Mouse (Mus musculus): ENCODE data around the gene Olfr1243. TPM values are rescaled to one million over a fixed set of nuclear protein-coding genes. Genes with fewer than 3 reads are reported as not detected.
"Not testable (repeated sequence)": the region's sequence is repeated elsewhere in the genome, so short reads cannot be mapped to it uniquely, and the experiment has no call there.

Olfr1243 gene
- not detected in 2 replicates for polyA plus RNA-seq (2014; fragmentation: Nextera tagmentation; extraction: Ambion mirVana)

DNA sequence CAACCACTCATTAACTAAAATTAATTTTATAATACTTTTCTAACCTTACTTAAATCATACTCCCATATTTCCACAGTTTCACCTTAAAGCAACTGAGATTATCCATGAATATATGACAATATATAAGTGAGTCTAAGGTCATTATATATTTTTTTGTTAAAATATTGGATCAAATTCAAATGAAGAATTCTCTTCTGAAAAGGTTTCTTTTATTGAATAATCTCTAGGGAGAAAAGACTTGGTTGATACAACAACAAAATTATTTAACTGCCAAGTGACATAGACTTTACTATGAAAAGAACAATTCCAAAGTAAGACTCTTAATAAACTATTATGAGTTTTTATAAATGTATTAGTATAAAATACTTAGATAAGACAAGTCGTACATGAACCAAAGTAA lies at the start of gene Olfr1243:
Olfr1243 (minus strand) TSS at position 101 of the 400 bp plus-strand sequence.
- no peaks in the 10 kb centered on the region for H3K4me1 ChIP-seq (ENCODE audit: control insufficient read depth, insufficient read depth, low read length)
- H3K9ac ChIP-seq (ENCODE audit: low read depth, low read length): no peak within 1 kb of the TSS
- H3K27ac ChIP-seq (replicated peaks; ENCODE audit: low read depth, low read length): no peak within 1 kb of the TSS
- no peaks in the 10 kb centered on the region for H3K36me3 ChIP-seq (ENCODE audit: control insufficient read depth, insufficient read depth, low read length)
- no peak within 1 kb of the TSS for H3K4me3 ChIP-seq (ENCODE audit: low read depth, low read length)
- no peaks in the 10 kb centered on the region for H3K27me3 ChIP-seq (replicated peaks; ENCODE audit: control insufficient read depth, insufficient read depth, low read length)
- no peak for ATAC-seq (ENCODE audit: low read depth)
- H3K9me3 ChIP-seq (ENCODE audit: control insufficient read depth, low read length): no peaks in the 10 kb centered on the region
- no peak within 1 kb of the TSS for H3K4me2 ChIP-seq (ENCODE audit: low read depth, low read length)
- 87% methylated on average over 1 of the region's 1 CpGs for WGBS
- no peak for DNase-seq (ENCODE audit: low spot score)

- Histone ChIP-seq H3K9me3 (ENCODE audit: control insufficient read depth, low read length) (no peaks in the 10 kb centered on the region), H3K27ac (replicated peaks; ENCODE audit: low read depth, low read length) (no peak within 1 kb of the TSS), H3K4me2 (ENCODE audit: low read depth, low read length) (no peak within 1 kb of the TSS), H3K4me3 (ENCODE audit: low read depth, low read length) (no peak within 1 kb of the TSS), H3K27me3 (replicated peaks; ENCODE audit: control insufficient read depth, insufficient read depth, low read length) (no peaks in the 10 kb centered on the region), H3K36me3 (ENCODE audit: control insufficient read depth, insufficient read depth, low read length) (no peaks in the 10 kb centered on the region), H3K9ac (ENCODE audit: low read depth, low read length) (no peak within 1 kb of the TSS), H3K4me1 (ENCODE audit: control insufficient read depth, insufficient read depth, low read length) (no peaks in the 10 kb centered on the region)
- 86% methylated on average over 1 of the region's 1 CpGs for WGBS
- ATAC-seq (ENCODE audit: low read depth) (no peak), DNase-seq (ENCODE audit: low spot score) (no peak)
Observed at GRCm38 (mm10) chr2:89578347-89578746, 47.1 kb upstream of the Olfr1243 start, which contains the start of gene Olfr1245. Olfr1245 (minus strand) TSS chr2:89578447.

DNA sequence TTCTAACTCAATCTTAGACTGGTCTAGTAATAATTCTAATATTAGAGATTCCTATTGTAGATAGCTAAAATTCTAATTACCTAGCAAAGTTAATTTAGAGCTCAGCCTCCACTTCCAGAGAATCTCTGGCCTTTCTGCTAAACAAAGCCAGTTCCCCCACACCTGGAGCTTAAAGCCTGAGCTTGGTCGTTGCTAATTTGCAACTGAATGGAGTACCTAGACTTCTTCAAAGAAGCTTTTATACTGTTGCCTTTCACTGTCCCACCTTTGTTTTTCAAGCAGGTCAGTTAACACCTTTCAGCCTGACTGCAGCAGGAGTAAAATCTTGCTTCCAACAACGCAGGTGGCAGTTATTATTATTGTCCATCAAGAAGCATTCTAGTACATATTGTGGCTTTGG lies 31.4 kb upstream of the Olfr1243 start:
- H3K9me3 ChIP-seq (ENCODE audit: control insufficient read depth, low read length); H3K4me1 ChIP-seq (ENCODE audit: control insufficient read depth, insufficient read depth, low read length); H3K9ac ChIP-seq (ENCODE audit: low read depth, low read length); ATAC-seq (ENCODE audit: low read depth); H3K36me3 ChIP-seq (ENCODE audit: control insufficient read depth, insufficient read depth, low read length); H3K4me3 ChIP-seq (ENCODE audit: low read depth, low read length); DNase-seq (ENCODE audit: low spot score); H3K27me3 ChIP-seq (replicated peaks; ENCODE audit: control insufficient read depth, insufficient read depth, low read length); H3K27ac ChIP-seq (replicated peaks; ENCODE audit: low read depth, low read length); H3K4me2 ChIP-seq (ENCODE audit: low read depth, low read length): not testable (repeated sequence)
- WGBS: 47% methylated on average over 2 of the region's 2 CpGs

DNA sequence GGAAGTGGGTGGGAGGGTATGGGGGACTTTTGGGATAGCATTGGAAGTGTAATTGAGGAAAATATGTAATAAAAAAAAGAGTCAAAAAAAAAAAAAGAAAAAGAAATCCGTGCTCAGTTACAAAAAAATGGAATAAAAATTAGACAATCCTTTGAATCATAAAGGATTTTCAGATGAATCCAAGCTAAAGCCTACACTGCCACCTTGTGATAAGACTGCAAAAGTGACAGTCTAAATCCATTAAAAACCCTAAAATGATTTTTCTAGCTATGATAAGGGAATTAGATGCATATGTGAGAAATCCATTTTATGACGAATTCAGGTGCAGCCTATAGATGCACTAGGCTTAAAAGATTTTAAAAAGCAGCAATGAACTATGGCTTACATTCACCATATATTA lies 13.2 kb upstream of the Olfr1243 start:
- Histone ChIP-seq H3K27ac (replicated peaks; ENCODE audit: low read depth, low read length) (no peak overlapping the region), H3K4me1 (ENCODE audit: control insufficient read depth, insufficient read depth, low read length) (no peaks in the 10 kb centered on the region), H3K9ac (ENCODE audit: low read depth, low read length) (no peak overlapping the region), H3K4me2 (ENCODE audit: low read depth, low read length) (no peak overlapping the region), H3K27me3 (replicated peaks; ENCODE audit: control insufficient read depth, insufficient read depth, low read length) (no peaks in the 10 kb centered on the region), H3K9me3 (ENCODE audit: control insufficient read depth, low read length) (no peaks in the 10 kb centered on the region), H3K4me3 (ENCODE audit: low read depth, low read length) (no peak overlapping the region), H3K36me3 (ENCODE audit: control insufficient read depth, insufficient read depth, low read length) (no peaks in the 10 kb centered on the region)
- WGBS: 49% methylated on average over 2 of the region's 2 CpGs
- ATAC-seq (ENCODE audit: low read depth) (no peak), DNase-seq (ENCODE audit: low spot score) (peak; percentile 15)

GRCm38 (mm10) chr2:89539923-89540322 lies 8.6 kb upstream of the Olfr1243 start:
- H3K27ac ChIP-seq (replicated peaks; ENCODE audit: low read depth, low read length): no peak overlapping the region
- no peaks in the 10 kb centered on the region for H3K9me3 ChIP-seq (ENCODE audit: control insufficient read depth, low read length)
- no peak for ATAC-seq (ENCODE audit: low read depth)
- no peak overlapping the region for H3K4me2 ChIP-seq (ENCODE audit: low read depth, low read length)
- no peak overlapping the region for H3K4me3 ChIP-seq (ENCODE audit: low read depth, low read length)
- no peaks in the 10 kb centered on the region for H3K36me3 ChIP-seq (ENCODE audit: control insufficient read depth, insufficient read depth, low read length)
- no peaks in the 10 kb centered on the region for H3K27me3 ChIP-seq (replicated peaks; ENCODE audit: control insufficient read depth, insufficient read depth, low read length)
- H3K9ac ChIP-seq (ENCODE audit: low read depth, low read length): no peak overlapping the region
- WGBS: 42% methylated on average over 1 of the region's 1 CpGs
- H3K4me1 ChIP-seq (ENCODE audit: control insufficient read depth, insufficient read depth, low read length): no peaks in the 10 kb centered on the region
- no peak for DNase-seq (ENCODE audit: low spot score)

- no peak within 1 kb of the TSS for H3K4me2 ChIP-seq (ENCODE audit: low read depth, low read length)
- DNase-seq (ENCODE audit: low spot score) (no peak), ATAC-seq (ENCODE audit: low read depth) (no peak)
- no peak within 1 kb of the TSS for H3K27ac ChIP-seq (replicated peaks; ENCODE audit: low read depth, low read length)
- no peaks in the 10 kb centered on the region for H3K27me3 ChIP-seq (replicated peaks; ENCODE audit: control insufficient read depth, insufficient read depth, low read length)
- H3K9me3 ChIP-seq (ENCODE audit: control insufficient read depth, low read length): no peaks in the 10 kb centered on the region
- H3K9ac ChIP-seq (ENCODE audit: low read depth, low read length): no peak within 1 kb of the TSS
- 66% methylated on average over 1 of the region's 1 CpGs for WGBS
- H3K36me3 ChIP-seq (ENCODE audit: control insufficient read depth, insufficient read depth, low read length): no peaks in the 10 kb centered on the region
- H3K4me3 ChIP-seq (ENCODE audit: low read depth, low read length): no peak within 1 kb of the TSS
- H3K4me1 ChIP-seq (ENCODE audit: control insufficient read depth, insufficient read depth, low read length): no peaks in the 10 kb centered on the region
Observed at GRCm38 (mm10) chr2:89498235-89498634, 33.1 kb downstream of the Olfr1243 start, which contains the start of gene Olfr1242. Olfr1242 (minus strand) TSS chr2:89498335.

DNA sequence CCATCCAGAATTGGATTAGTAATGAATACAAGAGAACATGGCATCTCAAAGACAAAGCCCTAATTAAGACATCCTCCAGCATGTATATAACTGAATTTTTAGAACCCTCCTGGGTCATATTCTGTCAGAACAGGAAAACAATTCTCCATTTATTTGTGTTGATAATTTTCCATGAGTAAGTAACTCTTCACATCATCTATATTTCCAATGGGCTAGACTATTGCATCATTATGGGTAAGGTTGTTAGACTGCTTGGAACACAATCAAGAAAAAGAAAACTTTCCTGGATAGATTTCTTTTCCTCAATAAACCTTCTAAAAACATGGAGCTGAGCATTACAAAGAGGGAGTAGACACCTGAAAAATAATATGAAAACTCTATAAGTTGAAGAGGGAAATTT lies 44.3 kb downstream of the Olfr1243 start, which contains the start of gene Olfr1241:
Olfr1241 (minus strand) TSS at position 101 of the 400 bp plus-strand sequence.
- Histone ChIP-seq H3K27me3 (replicated peaks; ENCODE audit: control insufficient read depth, insufficient read depth, low read length) (no peaks in the 10 kb centered on the region), H3K9ac (ENCODE audit: low read depth, low read length) (no peak within 1 kb of the TSS), H3K4me2 (ENCODE audit: low read depth, low read length) (no peak within 1 kb of the TSS), H3K36me3 (ENCODE audit: control insufficient read depth, insufficient read depth, low read length) (no peaks in the 10 kb centered on the region), H3K4me1 (ENCODE audit: control insufficient read depth, insufficient read depth, low read length) (no peaks in the 10 kb centered on the region), H3K9me3 (ENCODE audit: control insufficient read depth, low read length) (no peaks in the 10 kb centered on the region), H3K4me3 (ENCODE audit: low read depth, low read length) (no peak within 1 kb of the TSS), H3K27ac (replicated peaks; ENCODE audit: low read depth, low read length) (no peak within 1 kb of the TSS)
- DNase-seq (ENCODE audit: low spot score) (no peak), ATAC-seq (ENCODE audit: low read depth) (no peak)

Other genes with a start within 250 kb of the Olfr1243 start
- not detected in 2 replicates for gene Olfr1229, start 243.5 kb downstream of the Olfr1243 start, polyA plus RNA-seq (2014; fragmentation: Nextera tagmentation; extraction: Ambion mirVana)
- gene Olfr1230, start 234.2 kb downstream of the Olfr1243 start, polyA plus RNA-seq (2014; fragmentation: Nextera tagmentation; extraction: Ambion mirVana): not detected in 2 replicates
- gene Olfr1231, start 224.4 kb downstream of the Olfr1243 start, polyA plus RNA-seq (2014; fragmentation: Nextera tagmentation; extraction: Ambion mirVana): 0.04 TPM in 1 of 2 replicates, not detected in the other
- gene Olfr1232, start 201.8 kb downstream of the Olfr1243 start, polyA plus RNA-seq (2014; fragmentation: Nextera tagmentation; extraction: Ambion mirVana): not detected in 2 replicates
- 0.06 TPM in 1 of 2 replicates, not detected in the other for gene Olfr1233, start 189.1 kb downstream of the Olfr1243 start, polyA plus RNA-seq (2014; fragmentation: Nextera tagmentation; extraction: Ambion mirVana)
- gene Olfr1234, start 166.6 kb downstream of the Olfr1243 start, polyA plus RNA-seq (2014; fragmentation: Nextera tagmentation; extraction: Ambion mirVana): not detected in 2 replicates
- not detected in 2 replicates for gene Olfr1238, start 121.8 kb downstream of the Olfr1243 start, polyA plus RNA-seq (2014; fragmentation: Nextera tagmentation; extraction: Ambion mirVana)
- gene Olfr1239, start 111.1 kb downstream of the Olfr1243 start, polyA plus RNA-seq (2014; fragmentation: Nextera tagmentation; extraction: Ambion mirVana): not detected in 2 replicates
- gene Olfr1240, start 88.5 kb downstream of the Olfr1243 start, polyA plus RNA-seq (2014; fragmentation: Nextera tagmentation; extraction: Ambion mirVana): not detected in 2 replicates
- not detected in 2 replicates for gene Olfr1241, start 44.4 kb downstream of the Olfr1243 start, polyA plus RNA-seq (2014; fragmentation: Nextera tagmentation; extraction: Ambion mirVana)
- not detected in 2 replicates for gene Olfr1242, start 33.2 kb downstream of the Olfr1243 start, polyA plus RNA-seq (2014; fragmentation: Nextera tagmentation; extraction: Ambion mirVana)
- not detected in 2 replicates for gene Olfr1245, start 47.0 kb upstream of the Olfr1243 start, polyA plus RNA-seq (2014; fragmentation: Nextera tagmentation; extraction: Ambion mirVana)
- not detected in 2 replicates for gene Olfr1246, start 61.7 kb upstream of the Olfr1243 start, polyA plus RNA-seq (2014; fragmentation: Nextera tagmentation; extraction: Ambion mirVana)
- gene Olfr1247, start 82.6 kb upstream of the Olfr1243 start, polyA plus RNA-seq (2014; fragmentation: Nextera tagmentation; extraction: Ambion mirVana): not detected in 2 replicates
- gene Olfr1248, start 86.8 kb upstream of the Olfr1243 start, polyA plus RNA-seq (2014; fragmentation: Nextera tagmentation; extraction: Ambion mirVana): not detected in 2 replicates
- gene Olfr1249, start 103.5 kb upstream of the Olfr1243 start, polyA plus RNA-seq (2014; fragmentation: Nextera tagmentation; extraction: Ambion mirVana): not detected in 2 replicates
- gene Olfr1250, start 130.0 kb upstream of the Olfr1243 start, polyA plus RNA-seq (2014; fragmentation: Nextera tagmentation; extraction: Ambion mirVana): 0.04 TPM in 1 of 2 replicates, not detected in the other
- gene Olfr1251, start 140.4 kb upstream of the Olfr1243 start, polyA plus RNA-seq (2014; fragmentation: Nextera tagmentation; extraction: Ambion mirVana): not detected in 2 replicates
- gene Olfr1252, start 193.5 kb upstream of the Olfr1243 start, polyA plus RNA-seq (2014; fragmentation: Nextera tagmentation; extraction: Ambion mirVana): not detected in 2 replicates
- gene Olfr1253, start 225.6 kb upstream of the Olfr1243 start, polyA plus RNA-seq (2014; fragmentation: Nextera tagmentation; extraction: Ambion mirVana): 0.06 and 0.21 TPM in 2 replicates